Mouse (Mus musculus) cerebellum, postnatal 36 days (tissue): ENCODE measurements around the gene Tcf7l1.

Experiments used
- DNase-seq, 2 experiments: peaks; one replicate each; pipeline ENCODE4 v3.0.0; 2021 to 2022; ENCODE audit warnings: mixed read lengths in 2 of 2

Tcf7l1 gene

GRCm38 (mm10) chr6:72783780-72784179 lies 5.3 kb downstream of the Tcf7l1 start:
- DNase-seq, result no peak

GRCm38 (mm10) chr6:72778779-72779776 lies 10.0 kb downstream of the Tcf7l1 start:
- DNase-seq, result no peak

DNA sequence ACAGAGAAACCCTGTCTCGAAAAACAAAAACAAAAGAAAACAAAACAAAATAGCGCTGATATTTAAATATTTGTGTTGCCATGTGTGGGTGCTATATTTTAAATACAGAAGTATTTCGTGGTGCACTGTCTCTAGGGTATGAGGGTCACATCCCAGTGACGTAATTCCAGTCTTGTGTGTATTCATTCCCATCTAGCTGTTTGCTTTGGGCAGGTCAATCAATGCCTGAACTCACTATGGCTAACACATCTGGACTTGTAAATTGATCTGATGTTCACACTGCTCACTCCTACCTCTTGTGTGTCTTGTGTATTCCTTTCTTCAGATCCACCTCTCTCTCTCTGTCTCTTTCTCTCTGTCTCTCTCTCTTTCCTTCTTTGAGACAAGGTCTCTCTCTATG lies 11.8 kb downstream of the Tcf7l1 start:
- no peak for DNase-seq

- no peak for DNase-seq
These were observed 14.8 kb downstream of the Tcf7l1 start for GRCm38 (mm10) chr6:72774275-72774674.

GRCm38 (mm10) chr6:72769915-72770776 lies 18.9 kb downstream of the Tcf7l1 start:
- no peak for DNase-seq

DNA sequence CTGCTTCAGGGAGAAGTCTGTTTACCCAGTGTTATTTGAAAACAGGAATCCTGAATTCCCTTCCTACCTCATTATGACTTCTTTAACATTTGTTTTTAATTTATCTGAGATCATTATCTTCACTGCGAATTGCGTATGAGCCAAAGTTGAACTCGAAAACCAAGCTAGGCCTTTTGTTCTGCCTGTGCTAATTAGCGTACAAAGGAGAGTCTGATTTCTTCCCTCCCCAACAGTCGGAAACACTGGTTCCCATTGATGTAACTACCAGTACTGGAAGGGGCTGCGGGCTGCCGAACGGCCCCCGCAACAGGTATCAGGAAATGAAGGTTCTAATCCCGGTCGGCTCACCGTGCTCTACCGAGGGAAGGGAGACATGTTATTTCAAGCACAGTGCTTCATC lies 19.7 kb downstream of the Tcf7l1 start:
- DNase-seq, result no peak

DNA sequence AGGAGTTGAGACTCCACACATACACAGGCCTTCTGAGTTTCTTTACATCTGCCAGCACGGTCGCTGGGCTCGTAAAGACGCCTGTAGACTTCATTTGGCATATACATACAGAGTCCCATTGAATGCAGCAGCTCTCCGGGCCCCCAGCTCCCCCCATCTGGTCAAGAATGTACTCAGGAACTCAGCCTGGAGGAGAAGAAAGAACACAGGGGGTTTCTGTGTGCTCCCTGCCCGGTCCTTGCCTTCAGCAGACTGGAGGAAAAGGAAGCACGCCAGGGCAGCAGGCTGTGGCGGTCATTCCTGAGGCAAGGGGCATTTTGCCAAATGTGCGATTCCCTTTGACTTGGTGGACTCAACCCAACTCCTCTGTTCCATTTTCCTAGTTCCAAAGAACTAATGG lies 20.2 kb downstream of the Tcf7l1 start:
- DNase-seq, result peak; percentile 42 to 50

DNA sequence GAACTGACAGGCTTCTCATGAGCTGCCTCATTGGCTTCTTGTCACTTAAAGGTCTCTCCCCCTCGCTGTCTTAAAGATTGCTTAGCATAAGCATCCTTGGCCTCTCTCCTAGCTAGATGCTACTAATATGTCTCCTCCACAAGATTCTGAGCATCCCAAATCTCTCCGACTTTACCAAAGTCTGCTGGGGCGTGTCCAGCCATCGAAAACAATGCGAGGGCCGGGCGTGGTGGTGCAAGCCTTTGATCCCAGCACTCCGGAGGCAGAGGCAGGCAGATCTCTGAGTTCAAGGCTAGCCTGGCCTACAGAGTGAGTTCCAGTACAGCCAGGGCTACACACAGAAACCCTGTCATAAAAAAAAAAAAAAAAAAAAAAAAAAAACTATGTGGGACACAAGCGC lies 21.0 kb downstream of the Tcf7l1 start:
- DNase-seq, result no peak

GRCm38 (mm10) chr6:72763616-72764015 lies 25.4 kb downstream of the Tcf7l1 start:
- DNase-seq, result no peak

- DNase-seq, result no peak
These were observed 27.4 kb downstream of the Tcf7l1 start for GRCm38 (mm10) chr6:72761645-72762044.

DNA sequence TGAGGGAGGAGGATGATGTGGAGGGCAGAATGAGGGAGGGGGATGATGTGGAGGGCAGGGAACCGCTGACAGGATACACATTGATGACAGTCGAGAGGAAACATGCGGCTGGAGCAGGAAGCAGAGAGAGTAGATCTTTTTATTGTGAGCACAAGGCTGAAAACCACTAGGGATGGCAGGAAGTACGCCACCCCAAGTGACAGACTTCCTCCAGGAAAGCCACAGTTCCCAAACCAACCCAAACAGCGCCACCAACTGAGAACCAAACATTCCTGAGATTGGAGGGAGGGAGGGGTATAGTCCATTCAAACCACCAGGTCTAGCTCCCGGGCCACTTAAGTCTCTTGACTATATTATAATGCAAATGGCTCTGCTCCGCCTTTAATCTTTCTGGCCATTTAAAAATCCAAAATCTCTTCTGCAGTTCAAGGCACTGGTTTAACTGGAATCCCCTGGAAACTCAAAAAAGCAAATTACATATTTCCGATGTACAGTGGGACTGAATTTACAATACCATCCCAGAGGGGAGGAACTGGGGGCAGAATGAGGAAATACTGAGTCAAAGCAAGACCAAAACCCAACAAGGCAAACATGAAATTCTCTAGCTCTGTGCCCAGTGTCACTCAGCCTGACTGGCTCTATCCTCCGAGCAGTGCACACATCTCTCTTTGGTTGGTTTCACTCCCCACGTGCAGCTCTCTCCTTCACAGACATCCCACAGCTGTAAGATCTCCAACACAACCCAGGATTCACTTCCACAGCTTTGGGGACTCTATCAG lies 30.6 kb downstream of the Tcf7l1 start:
- DNase-seq, result no peak

- DNase-seq, result no peak
These were observed 33.7 kb downstream of the Tcf7l1 start for GRCm38 (mm10) chr6:72755267-72755889.

- no peak for DNase-seq
These were observed 34.8 kb downstream of the Tcf7l1 start for GRCm38 (mm10) chr6:72754215-72754614.

- no peak for DNase-seq
These were observed 35.3 kb downstream of the Tcf7l1 start for GRCm38 (mm10) chr6:72753782-72754181.

DNA sequence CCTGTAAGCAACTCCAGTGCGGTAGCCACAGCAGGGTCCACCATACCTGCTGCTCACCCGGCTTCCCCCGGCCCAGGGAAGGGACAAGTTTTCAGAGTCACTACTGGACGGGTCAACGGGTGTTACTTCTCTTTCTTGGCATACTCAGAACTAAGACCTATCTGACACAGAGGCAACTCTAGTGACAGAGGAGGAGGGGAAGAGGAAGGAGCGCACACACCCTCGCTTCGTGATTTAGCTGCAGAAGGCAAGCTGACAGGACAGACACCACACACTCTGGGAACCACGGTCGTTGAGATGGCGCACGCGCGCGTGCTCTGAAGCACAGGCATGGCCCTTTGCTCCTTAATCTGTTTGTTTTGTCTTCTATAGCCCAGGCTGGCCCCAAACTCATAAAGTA lies 36.2 kb downstream of the Tcf7l1 start:
- no peak for DNase-seq

- DNase-seq, result no peak
These were observed 37.8 kb downstream of the Tcf7l1 start for GRCm38 (mm10) chr6:72751210-72751609.

GRCm38 (mm10) chr6:72748882-72749437 lies 40.1 kb downstream of the Tcf7l1 start:
- DNase-seq, result no peak

DNA sequence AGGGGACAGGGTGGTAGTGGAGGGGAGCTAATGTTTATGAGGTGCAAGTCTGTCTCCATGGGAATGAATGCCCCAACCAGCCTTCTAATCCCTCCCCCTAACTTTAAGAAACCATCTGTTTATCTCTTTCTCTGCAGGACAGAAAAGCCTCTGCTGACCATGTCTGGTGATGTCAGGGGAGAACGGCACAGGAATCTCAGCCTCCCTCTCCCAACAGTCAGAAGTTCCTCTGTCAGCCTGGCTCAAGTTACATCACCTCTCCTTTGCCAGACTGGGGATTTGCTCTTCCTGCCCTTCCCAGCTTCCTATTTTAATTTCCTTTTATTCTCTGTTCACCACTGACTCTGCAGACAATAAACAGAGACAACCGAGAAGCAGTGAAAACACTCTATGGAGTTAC lies 40.6 kb downstream of the Tcf7l1 start:
- DNase-seq, result no peak

DNA sequence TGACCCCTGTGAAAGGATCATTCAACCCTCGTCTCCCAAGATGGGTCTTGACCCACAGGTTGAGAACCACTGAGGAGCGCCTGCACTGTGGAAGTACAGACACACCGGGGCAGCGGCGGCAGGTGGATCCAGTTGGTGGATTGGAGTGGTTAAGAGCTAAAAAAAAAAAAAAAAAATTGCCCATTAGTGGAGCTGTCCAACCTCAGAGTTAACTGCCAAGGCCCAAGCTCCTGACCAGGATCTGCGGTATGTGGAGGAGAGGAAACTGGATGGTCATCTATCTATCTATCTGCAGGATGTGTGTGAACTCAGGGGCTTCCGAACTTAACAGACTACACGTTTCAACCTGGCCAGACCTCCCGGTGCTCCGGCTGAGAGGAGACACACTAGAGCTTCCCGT lies 41.2 kb downstream of the Tcf7l1 start:
- DNase-seq, result no peak

- no peak for DNase-seq
These were observed 41.9 kb downstream of the Tcf7l1 start for GRCm38 (mm10) chr6:72747156-72747555.

GRCm38 (mm10) chr6:72745781-72746180 lies 43.3 kb downstream of the Tcf7l1 start:
- DNase-seq, result no peak
